Mouse (Mus musculus): ENCODE results near the gene Atp11b. TPM values are rescaled to one million over a fixed set of nuclear protein-coding genes. Genes with fewer than 3 reads are reported as not detected.

The Atp11b gene
- 246 TPM for polyA plus RNA-seq (2017; shearing (Covaris generic))

DNA sequence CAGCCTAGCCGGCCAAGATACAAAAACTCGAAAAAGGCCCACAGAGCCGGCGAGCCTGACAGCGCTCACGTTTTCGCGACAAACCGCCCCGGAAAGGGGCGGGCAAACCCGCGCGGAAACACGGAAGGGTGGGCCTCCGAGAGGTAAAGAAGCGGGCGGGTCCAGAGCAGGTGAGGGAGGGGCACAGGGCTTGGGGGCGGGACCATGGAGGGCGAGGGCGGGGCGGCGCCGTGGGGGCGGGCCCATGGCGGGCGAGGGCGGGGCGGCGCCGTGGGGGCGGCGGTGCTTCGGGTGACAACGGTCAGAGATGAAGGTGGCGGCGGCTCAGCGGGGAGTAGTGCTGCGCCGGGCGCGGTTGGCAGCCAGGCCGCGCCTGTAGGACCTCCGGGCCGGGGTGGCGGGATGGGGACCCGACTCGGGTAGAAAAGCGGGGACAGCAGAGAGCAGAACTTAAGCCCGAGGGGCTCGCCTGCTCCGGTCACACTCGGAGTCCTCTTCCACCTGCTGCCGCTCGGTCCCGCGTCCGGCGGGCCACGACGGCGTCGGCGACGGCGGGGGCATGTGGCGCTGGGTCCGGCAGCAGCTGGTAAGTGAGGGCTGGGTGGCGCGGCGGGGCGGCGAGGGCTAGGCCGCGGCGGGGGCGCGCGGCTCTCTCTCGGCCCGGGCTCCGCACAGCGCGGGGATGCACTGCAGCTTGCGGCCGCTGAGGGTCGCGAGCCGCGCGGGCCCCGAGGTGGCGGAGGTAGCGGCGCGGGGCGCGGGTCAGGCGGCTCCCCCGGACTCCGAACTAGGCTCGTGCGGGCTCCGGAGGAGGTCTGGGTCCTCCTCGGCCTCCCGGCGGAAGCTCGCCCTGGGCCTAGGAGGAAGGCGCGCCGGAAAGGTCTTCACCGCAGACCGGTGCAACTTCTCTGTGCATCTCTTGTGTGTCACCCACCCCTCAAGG is at the start of gene Atp11b:
Gene Atp11b, plus strand, starts transcription at position 282 of the 943 bp plus-strand sequence.

Other genes starting within 250 kb of the Atp11b start
- gene Dcun1d1, start 183.3 kb downstream of the Atp11b start, polyA plus RNA-seq (2017; shearing (Covaris generic)), result 65.9 TPM
- 27.5 TPM for gene Mccc1, start 246.6 kb downstream of the Atp11b start, polyA plus RNA-seq (2017; shearing (Covaris generic))

Data from CD4-positive, CD25-positive, alpha-beta regulatory T cell (primary cell).